In genomic region chr11:32450216-32450615, GRCm38 (mm10) we compare ENCODE assay signal across 9 mouse cellular contexts. TPM values are rescaled to one million over a fixed set of nuclear protein-coding genes. Genes with fewer than 3 reads are reported as not detected.
A peak's percentile ranks its signal among the peaks of the same experiment; 100 is the strongest.
DNase-seq lines count a peak whose midpoint lies in the region; ATAC-seq and TF ChIP-seq lines count a peak whose summit lies in the region.
"Had no signal": no experiment of that assay in that cellular context is flagged by ENCODE, and none has a peak within 500 bp of the region (broad histone marks: within the 10 kb centered on the region; RNA-seq: fewer than 3 reads in every experiment).

No protein-coding gene starts in this region.

- intact Hi-C loops in heart, postnatal 36 days (cut with DNase I) = loop anchor here (1.0 to 10.0 kb wide), 4 partner anchors 103 to 715 kb away; partner anchors contain the start of genes Npm1 and Sh3pxd2b
- intact Hi-C loops in left cerebral cortex, postnatal 4 days (cut with DNase I) = loop anchor here (2.0 kb wide), 1 partner anchor 143 kb away; no protein-coding TSS in a partner anchor

- H3K4me1 ChIP-seq in intestine, postnatal 0 days (replicated peaks; ENCODE audit: control insufficient read depth, insufficient read depth, low read length) = no peaks in the 10 kb centered on the region
- peaks cover 5% of the 10 kb centered on the region; the same call in 1 of the 2 replicates for H3K4me1 ChIP-seq in intestine, embryonic 15.5 days (replicated peaks)

- no peaks in the 10 kb centered on the region for H3K27me3 ChIP-seq in intestine, postnatal 0 days (replicated peaks; ENCODE audit: control insufficient read depth, insufficient read depth, low read length)
- H3K27me3 ChIP-seq in intestine, embryonic 15.5 days (replicated peaks) = no peaks in the 10 kb centered on the region

- H3K9me3 ChIP-seq in intestine, postnatal 0 days (ENCODE audit: control insufficient read depth) = no peaks in the 10 kb centered on the region
- H3K9me3 ChIP-seq in intestine, embryonic 15.5 days = no peaks in the 10 kb centered on the region

- no peak overlapping the region for H3K4me3 ChIP-seq in intestine, postnatal 0 days (ENCODE audit: low read depth, low read length)
- no peak overlapping the region for H3K4me3 ChIP-seq in intestine, embryonic 15.5 days (replicated peaks)
- H3K4me3 ChIP-seq: erythroblast, embryonic 14.5 days had no signal

- H3K4me2 ChIP-seq in intestine, postnatal 0 days (replicated peaks; ENCODE audit: low read depth) = no peak overlapping the region
- no peak overlapping the region for H3K4me2 ChIP-seq in intestine, embryonic 15.5 days (replicated peaks)

- H3K27ac ChIP-seq in intestine, postnatal 0 days (ENCODE audit: low read depth, low read length) = no peak overlapping the region
- H3K27ac ChIP-seq in intestine, embryonic 15.5 days = no peak overlapping the region

- peak; percentile 90 for TF ChIP-seq CTCF in intestine, postnatal 0 days (IDR thresholded peaks at IDR 0.05; ENCODE audit: low read depth)

- peak; percentile 75 for DNase-seq in MN1 (ENCODE audit: low spot score)
- peak; percentile 77 for DNase-seq in cerebellum, adult 9-11 months
- peak; percentile 38 to 53 for DNase-seq in heart, postnatal 36 days
- peak; percentile 41 for DNase-seq in left cerebral cortex, postnatal 4 days
- peak; percentile 32 for DNase-seq in ovary, postnatal 36 days (ENCODE audit: low spot score)
- DNase-seq in thymus, postnatal 4 days = peak; percentile 56

- ATAC-seq in intestine, postnatal 0 days = no peak
- ATAC-seq in intestine, embryonic 15.5 days = no peak

- H3K9ac ChIP-seq in intestine, postnatal 0 days (ENCODE audit: low read depth, low read length) = no peak overlapping the region
- no peak overlapping the region for H3K9ac ChIP-seq in intestine, embryonic 15.5 days

- 0% methylated on average over 1 of the region's 1 CpGs for WGBS in intestine, postnatal 0 days
- 0% methylated on average over 1 of the region's 1 CpGs for WGBS in intestine, embryonic 15.5 days

- no peaks in the 10 kb centered on the region for H3K36me3 ChIP-seq in intestine, postnatal 0 days (ENCODE audit: control insufficient read depth, insufficient read depth)
- no peaks in the 10 kb centered on the region for H3K36me3 ChIP-seq in intestine, embryonic 15.5 days

RNA-seq across cellular contexts. Expression of gene Ubtd2, which starts 5.0 kb away (rescaled TPM):
- polyA plus RNA-seq in intestine, postnatal 0 days (2015; fragmentation: Nextera tagmentation; extraction: Ambion mirVana) = 7.1 and 7.9 TPM in 2 replicates
- 29.4 and 34.0 TPM in 2 replicates for polyA plus RNA-seq in intestine, embryonic 15.5 days (2015; fragmentation: Nextera tagmentation; extraction: Ambion mirVana)
- total RNA-seq in heart, postnatal 36 days (2021) = 1 to 10 TPM; 4.7 to 7.0 TPM
- total RNA-seq in left cerebral cortex, postnatal 4 days (2021) = 10 to 100 TPM; 65.6 to 68.6 TPM

Comparison
In these comparisons a context has a peak if more than half of its experiments do, and no peak if none do; other contexts are left out.
1. RNA of gene Ubtd2, which starts 5.0 kb away (total RNA-seq): 65.6 to 68.6 TPM in left cerebral cortex, postnatal 4 days; 4.7 to 7.0 TPM in heart, postnatal 36 days; every median in the first group is over 4 times any median in the second.
2. Peak in every context shown above with its lines, with median percentiles within 50 percentile points of each other: DNase-seq.